Mouse (Mus musculus): Measurements from ENCODE around the gene Alad. TPM values are rescaled to one million over a fixed set of nuclear protein-coding genes. Genes with fewer than 3 reads are reported as not detected.
A peak's percentile ranks its signal among the peaks of the same experiment; 100 is the strongest.

Alad gene
- 114 and 123 TPM in 2 replicates for polyA plus RNA-seq (2016; fragmentation: Nextera tagmentation; extraction: Ambion mirVana)

DNA sequence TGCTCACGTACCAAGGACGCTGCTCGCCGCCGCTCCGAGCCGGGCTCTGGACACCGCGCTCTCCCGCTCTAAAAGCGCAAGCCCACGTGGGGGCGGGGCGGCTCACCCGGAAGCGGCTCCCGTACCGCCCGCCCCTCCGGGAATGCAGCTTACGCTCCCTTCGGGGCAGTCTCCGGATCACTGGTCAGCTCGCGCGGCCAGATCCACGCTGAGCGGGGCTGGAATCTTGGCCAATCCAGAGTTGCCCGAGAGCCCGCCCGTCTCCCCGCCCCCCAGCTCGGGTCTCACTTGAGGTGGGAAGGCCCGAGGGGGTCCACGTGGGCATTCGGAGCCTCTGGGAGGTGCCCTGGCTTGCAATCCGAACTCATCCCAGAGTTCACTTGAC is at the start of gene Alad:
Gene Alad (minus strand): TSS at position 70 of the 385 bp plus-strand sequence.
- H3K9me3 ChIP-seq = no peaks in the 10 kb centered on the region
- H3K4me3 ChIP-seq = peak within 1 kb of the TSS; percentile 77
- peaks cover 17% of the 10 kb centered on the region for H3K36me3 ChIP-seq
- H3K4me1 ChIP-seq (replicated peaks) = peaks cover 55% of the 10 kb centered on the region
- no peaks in the 10 kb centered on the region for H3K27me3 ChIP-seq (ENCODE audit: insufficient read depth, poor library complexity, severe bottlenecking)
- H3K27ac ChIP-seq = peak within 1 kb of the TSS; percentile 92
- under 1% methylated on average over 37 of the region's 37 CpGs for WGBS
- peak; percentile 88 for DNase-seq (ENCODE audit: low spot score)

DNA sequence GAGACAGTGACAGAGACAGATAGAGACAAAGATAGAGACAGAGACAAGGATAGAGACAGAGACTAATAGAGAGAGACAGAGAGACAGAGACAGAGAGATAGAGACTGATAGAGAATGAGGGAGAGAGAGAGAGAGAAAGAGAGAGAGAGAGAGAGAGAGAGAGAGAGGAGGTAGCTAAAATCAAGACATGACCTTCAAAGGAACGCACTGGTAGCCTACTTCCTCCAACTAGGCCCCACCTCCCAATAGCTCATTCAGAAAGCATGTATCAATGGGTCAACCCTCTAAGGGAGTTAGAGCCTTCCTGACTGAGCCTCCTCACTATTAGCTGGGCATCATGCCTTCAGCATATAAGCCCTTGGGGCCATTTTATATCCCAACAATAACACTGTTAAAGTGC is 48.6 kb upstream of the Alad start:
- no peaks in the 10 kb centered on the region for H3K36me3 ChIP-seq
- H3K27ac ChIP-seq = no peak overlapping the region
- no peak for DNase-seq (ENCODE audit: low spot score)
- H3K9me3 ChIP-seq = no peaks in the 10 kb centered on the region
- 88% methylated on average over 1 of the region's 1 CpGs for WGBS
- no peak overlapping the region for H3K4me3 ChIP-seq
- H3K4me1 ChIP-seq (replicated peaks) = peaks cover 4% of the 10 kb centered on the region; the same call in 1 of the 2 replicates
- no peaks in the 10 kb centered on the region for H3K27me3 ChIP-seq (ENCODE audit: insufficient read depth, poor library complexity, severe bottlenecking)

DNA sequence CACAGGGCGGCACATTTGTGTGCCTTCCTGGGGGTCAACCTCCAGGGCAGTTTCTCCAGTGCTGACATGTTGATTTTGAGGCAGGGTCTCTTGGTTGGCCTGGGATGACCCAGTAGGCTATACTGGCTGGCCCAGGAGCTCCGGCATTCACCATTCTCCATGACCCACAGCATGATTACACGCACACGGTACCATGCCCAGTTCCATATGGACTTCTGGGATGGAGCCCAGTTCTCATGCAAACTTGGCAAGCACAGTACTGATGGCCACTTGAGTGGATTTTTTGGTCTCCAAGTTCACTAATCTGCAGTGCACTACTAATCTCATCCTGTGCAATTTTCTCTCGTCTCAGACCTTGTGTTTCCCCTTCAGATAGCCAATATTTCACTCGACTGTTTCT is 48.0 kb upstream of the Alad start:
- Histone ChIP-seq H3K27ac (no peak overlapping the region), H3K27me3 (ENCODE audit: insufficient read depth, poor library complexity, severe bottlenecking) (no peaks in the 10 kb centered on the region), H3K36me3 (no peaks in the 10 kb centered on the region), H3K4me3 (no peak overlapping the region), H3K4me1 (replicated peaks) (peaks cover 4% of the 10 kb centered on the region; the same call in 1 of the 2 replicates), H3K9me3 (no peaks in the 10 kb centered on the region)
- WGBS = 91% methylated on average over 6 of the region's 6 CpGs
- no peak for DNase-seq (ENCODE audit: low spot score)

DNA sequence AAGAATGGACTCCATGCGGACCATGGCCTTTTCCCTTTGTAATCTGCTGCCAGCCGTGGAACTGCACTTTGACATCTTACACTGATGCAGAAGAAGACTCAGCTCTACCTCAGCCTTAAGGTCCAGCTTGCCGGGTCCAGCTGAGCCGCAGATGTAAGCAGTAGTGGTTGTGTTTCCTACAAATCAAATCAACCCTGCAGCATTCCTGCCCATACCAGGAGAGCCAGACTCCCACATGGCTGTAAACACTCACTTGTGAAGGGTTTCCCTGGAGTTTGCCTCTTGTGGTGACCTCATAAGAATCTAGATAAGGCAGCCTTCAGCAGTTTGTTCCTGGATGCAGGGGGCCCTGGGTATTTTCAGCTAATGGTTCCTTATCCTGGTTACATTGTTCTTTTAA is 46.8 kb upstream of the Alad start:
- 89% methylated on average over 4 of the region's 4 CpGs for WGBS
- no peak for DNase-seq (ENCODE audit: low spot score)

DNA sequence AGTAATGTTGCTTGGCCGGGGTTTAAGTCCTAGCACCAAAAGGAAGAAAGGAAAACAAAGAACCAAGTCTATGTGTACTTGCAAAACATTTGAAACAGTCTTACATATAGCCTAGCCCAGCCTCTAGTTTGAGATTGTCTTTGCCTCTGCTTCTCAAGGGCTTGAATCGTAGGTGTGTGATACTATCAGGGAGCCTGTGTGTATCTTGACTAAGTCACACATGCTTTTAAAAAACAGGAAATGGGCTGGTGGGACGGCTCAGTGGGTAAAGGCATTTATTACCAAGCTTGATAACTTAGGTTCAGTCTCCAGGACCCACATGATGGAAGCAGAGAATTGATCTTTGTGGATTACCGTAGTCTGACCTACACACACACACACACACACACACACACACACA is 42.3 kb upstream of the Alad start:
- 85% methylated on average over 4 of the region's 4 CpGs for WGBS
- no peaks in the 10 kb centered on the region for H3K9me3 ChIP-seq

More for the DNA sequence above, 46.8 kb upstream of the Alad start:
- Histone ChIP-seq H3K9me3 (no peaks in the 10 kb centered on the region), H3K36me3 (no peaks in the 10 kb centered on the region), H3K4me3 (no peak overlapping the region), H3K27ac (no peak overlapping the region), H3K27me3 (ENCODE audit: insufficient read depth, poor library complexity, severe bottlenecking) (no peaks in the 10 kb centered on the region), H3K4me1 (replicated peaks) (peaks cover 7% of the 10 kb centered on the region; the same call in 1 of the 2 replicates)

DNA sequence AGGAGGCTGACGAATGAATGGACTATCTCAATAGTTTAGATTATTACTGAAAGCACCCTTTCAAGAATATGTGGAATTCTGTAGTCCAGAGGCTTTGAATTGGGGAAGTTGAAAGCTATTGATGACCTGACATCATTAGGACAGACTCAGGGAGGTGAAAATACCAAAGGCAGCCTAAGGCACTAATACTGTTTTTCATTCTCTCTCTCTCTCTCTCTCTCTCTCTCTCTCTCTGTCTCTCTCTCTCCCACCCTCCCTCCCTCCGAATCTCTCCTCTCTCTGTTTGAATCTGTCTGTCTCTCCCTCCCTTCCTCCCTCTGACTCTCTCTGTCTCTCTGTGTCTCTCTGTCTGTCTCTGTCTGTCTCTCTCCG is 41.9 kb upstream of the Alad start:
- H3K4me1 ChIP-seq (replicated peaks) = 0 out of 2 replicates have a peak, but pooled peaks cover 5% of the 10 kb centered on the region
- no peak overlapping the region for H3K4me3 ChIP-seq
- H3K36me3 ChIP-seq = no peaks in the 10 kb centered on the region
- no peak for DNase-seq (ENCODE audit: low spot score)
- H3K27ac ChIP-seq = peak overlapping the region; percentile 46
- H3K27me3 ChIP-seq (ENCODE audit: insufficient read depth, poor library complexity, severe bottlenecking) = no peaks in the 10 kb centered on the region
- H3K9me3 ChIP-seq = no peaks in the 10 kb centered on the region
- 69% methylated on average over 3 of the region's 3 CpGs for WGBS

More for the DNA sequence above, 42.3 kb upstream of the Alad start:
- peak overlapping the region; percentile 46; the same call in 1 of the 2 replicates for H3K27ac ChIP-seq
- DNase-seq (ENCODE audit: low spot score) = no peak
- 0 out of 2 replicates have a peak, but pooled peaks cover 5% of the 10 kb centered on the region for H3K4me1 ChIP-seq (replicated peaks)
- H3K36me3 ChIP-seq = no peaks in the 10 kb centered on the region
- no peak overlapping the region for H3K4me3 ChIP-seq
- H3K27me3 ChIP-seq (ENCODE audit: insufficient read depth, poor library complexity, severe bottlenecking) = no peaks in the 10 kb centered on the region

DNA sequence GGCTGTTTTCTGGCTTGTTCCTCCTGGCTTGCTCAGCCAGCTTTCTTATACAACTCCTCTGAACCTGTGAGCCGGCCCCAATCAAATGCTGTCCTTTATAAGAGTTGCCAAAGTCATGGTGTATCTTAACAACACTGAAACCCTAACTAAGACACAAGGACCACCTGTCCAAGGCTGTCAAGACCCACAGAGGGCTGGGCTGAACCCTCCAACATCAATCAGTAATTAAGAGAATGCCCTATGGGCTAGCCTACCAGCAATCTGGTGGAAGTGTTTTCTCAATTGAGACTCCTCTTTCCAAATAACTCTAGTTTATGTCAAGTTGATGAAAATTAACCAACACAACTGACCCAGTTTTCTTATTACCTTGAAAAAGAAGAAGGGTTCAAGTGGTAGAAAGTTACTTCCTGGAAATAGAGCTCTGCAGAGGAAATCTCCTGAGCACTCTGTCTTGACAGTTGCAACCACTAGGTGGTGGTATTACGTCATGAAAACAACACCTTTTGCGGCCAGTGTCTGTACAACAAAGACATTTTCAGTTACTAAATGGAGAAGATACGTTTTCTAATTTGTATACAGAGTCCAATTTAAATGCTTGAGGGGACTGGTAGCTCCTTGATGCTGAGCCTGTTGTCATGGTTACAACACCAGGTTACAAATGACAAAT is 41.4 kb upstream of the Alad start:
- H3K36me3 ChIP-seq = no peaks in the 10 kb centered on the region
- H3K9me3 ChIP-seq = no peaks in the 10 kb centered on the region
- 26% methylated on average over 4 of the region's 4 CpGs for WGBS
- peak overlapping the region; percentile 46 for H3K27ac ChIP-seq
- H3K27me3 ChIP-seq (ENCODE audit: insufficient read depth, poor library complexity, severe bottlenecking) = no peaks in the 10 kb centered on the region
- H3K4me1 ChIP-seq (replicated peaks) = 0 out of 2 replicates have a peak, but pooled peaks cover 5% of the 10 kb centered on the region
- DNase-seq (ENCODE audit: low spot score) = peak; percentile 62
- H3K4me3 ChIP-seq = no peak overlapping the region

DNA sequence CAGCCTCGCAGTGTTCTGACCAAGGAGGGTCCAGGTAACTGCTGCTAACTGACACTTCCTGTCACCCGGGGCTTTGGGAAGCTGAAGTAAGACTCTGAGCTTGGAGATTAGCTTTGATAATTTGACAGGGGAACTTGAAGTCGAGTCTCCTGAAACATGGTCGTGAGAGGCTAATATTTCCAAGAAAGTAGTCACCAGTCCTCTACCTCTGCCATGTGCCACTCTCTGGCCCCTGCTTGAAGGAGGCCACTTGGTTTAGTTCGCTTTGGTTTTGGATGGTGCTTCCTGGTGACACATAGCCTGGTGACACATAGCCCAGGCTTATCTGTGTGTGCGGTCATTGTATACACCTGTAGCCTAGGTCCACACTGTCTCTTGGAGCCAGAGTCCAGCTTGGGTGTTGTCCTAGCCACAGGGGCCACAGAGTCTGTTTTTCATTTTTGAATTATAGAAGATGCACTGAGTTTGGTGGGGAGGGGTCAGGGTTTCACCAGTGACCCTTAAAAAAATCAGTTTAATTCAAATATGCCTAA is 40.1 kb upstream of the Alad start, which contains the start of gene Rgs3:
Gene Rgs3 (plus strand): TSS at position 51 of the 533 bp plus-strand sequence.
- H3K27me3 ChIP-seq (ENCODE audit: insufficient read depth, poor library complexity, severe bottlenecking) = no peaks in the 10 kb centered on the region
- no peak within 1 kb of the TSS for H3K27ac ChIP-seq
- DNase-seq (ENCODE audit: low spot score) = no peak
- H3K4me1 ChIP-seq (replicated peaks) = 0 out of 2 replicates have a peak, but pooled peaks cover 5% of the 10 kb centered on the region
- H3K4me3 ChIP-seq = no peak within 1 kb of the TSS
- no peaks in the 10 kb centered on the region for H3K9me3 ChIP-seq
- no peaks in the 10 kb centered on the region for H3K36me3 ChIP-seq
- 69% methylated on average over 6 of the region's 6 CpGs for WGBS

DNA sequence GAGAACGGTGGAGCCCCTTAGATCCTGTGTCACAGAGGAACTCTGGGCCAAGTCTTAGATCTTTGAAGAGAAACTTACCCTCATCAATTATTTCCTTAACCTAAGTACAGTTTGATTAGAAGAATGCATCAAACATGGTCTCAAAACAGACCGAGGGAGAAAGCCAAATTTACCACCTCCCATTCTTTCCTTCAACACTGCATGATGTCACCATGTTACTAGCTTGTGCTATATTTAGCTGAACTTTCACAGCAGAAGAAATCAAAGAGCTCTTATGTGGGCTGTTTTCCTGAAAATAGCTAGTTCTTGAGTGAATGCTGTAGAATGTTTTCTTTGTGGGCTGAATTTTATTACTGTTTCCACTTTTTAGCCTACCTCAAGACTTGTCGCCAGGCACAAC is 37.7 kb upstream of the Alad start:
- no peak for DNase-seq (ENCODE audit: low spot score)
- Histone ChIP-seq H3K9me3 (no peaks in the 10 kb centered on the region), H3K36me3 (no peaks in the 10 kb centered on the region), H3K4me3 (no peak overlapping the region), H3K27me3 (ENCODE audit: insufficient read depth, poor library complexity, severe bottlenecking) (no peaks in the 10 kb centered on the region), H3K27ac (no peak overlapping the region), H3K4me1 (replicated peaks) (0 out of 2 replicates have a peak, but pooled peaks cover 5% of the 10 kb centered on the region)
- 82% methylated on average over 3 of the region's 3 CpGs for WGBS

DNA sequence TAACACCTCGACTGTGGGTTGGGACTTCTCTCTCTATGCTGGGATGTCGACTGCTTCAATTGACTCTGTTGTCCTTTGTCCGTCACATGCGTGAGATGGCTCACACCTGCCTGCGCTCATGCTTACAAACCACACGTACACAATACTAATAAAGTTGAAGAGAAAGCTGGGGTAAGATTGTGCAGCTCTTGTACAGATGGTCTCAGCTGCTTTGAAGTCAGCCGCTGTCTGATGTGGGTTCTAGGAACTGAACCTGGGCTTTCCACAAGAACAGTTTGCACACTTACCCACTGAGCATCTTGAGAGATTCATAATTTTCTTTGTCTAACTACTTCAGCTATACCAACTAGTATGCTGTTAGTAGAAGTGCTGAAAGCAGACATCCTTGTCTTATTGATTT is 32.2 kb upstream of the Alad start:
- H3K27ac ChIP-seq = no peak overlapping the region
- 87% methylated on average over 7 of the region's 7 CpGs for WGBS
- H3K27me3 ChIP-seq (ENCODE audit: insufficient read depth, poor library complexity, severe bottlenecking) = no peaks in the 10 kb centered on the region

DNA sequence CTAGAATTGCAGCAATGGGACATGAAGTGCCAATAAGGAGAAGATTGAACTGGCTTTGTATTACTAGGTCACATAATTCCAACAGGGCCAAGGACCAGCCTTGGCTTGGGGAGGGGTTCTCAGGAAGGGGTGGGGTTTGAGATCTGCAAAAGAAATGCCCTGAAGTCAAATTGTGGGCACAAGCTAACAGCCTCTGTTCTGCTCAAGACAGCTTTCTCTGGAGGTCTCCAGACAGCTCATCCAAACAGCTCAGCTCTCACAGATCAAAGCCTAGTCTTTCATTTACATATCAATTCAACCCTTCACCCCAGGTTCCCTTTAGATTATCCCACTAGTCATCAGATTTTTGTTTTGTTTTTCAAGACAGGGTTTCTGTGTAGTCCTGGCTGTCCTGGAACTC is 25.1 kb upstream of the Alad start:
- DNase-seq (ENCODE audit: low spot score) = no peak
- no peak overlapping the region for H3K27ac ChIP-seq
- H3K27me3 ChIP-seq (ENCODE audit: insufficient read depth, poor library complexity, severe bottlenecking) = no peaks in the 10 kb centered on the region
- no peak overlapping the region for H3K4me3 ChIP-seq
- no peaks in the 10 kb centered on the region for H3K9me3 ChIP-seq
- H3K4me1 ChIP-seq (replicated peaks) = no peaks in the 10 kb centered on the region
- H3K36me3 ChIP-seq = no peaks in the 10 kb centered on the region

More for the DNA sequence above, 32.2 kb upstream of the Alad start:
- no peak for DNase-seq (ENCODE audit: low spot score)
- Histone ChIP-seq H3K4me1 (replicated peaks) (no peaks in the 10 kb centered on the region), H3K36me3 (no peaks in the 10 kb centered on the region), H3K9me3 (no peaks in the 10 kb centered on the region), H3K4me3 (no peak overlapping the region)

DNA sequence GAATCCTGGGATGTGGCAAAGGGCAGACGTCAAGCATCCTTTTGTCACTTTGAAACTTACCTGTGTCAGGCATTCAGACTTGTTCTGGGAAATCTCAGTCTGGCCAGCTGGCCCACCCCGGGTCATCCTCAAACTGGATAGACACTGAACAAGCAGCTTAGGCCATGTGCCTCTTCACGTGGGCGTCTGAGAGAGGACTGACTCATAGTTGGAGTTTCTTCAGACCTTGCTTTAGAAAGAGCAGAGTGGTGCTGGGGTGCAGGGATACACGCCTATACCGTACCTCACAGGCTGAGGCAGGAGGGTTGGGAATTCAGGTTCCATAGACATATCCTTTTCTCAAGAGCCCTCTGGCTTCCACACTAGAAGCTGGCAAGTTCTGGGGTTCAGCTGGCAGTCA is 24.1 kb upstream of the Alad start:
- H3K4me3 ChIP-seq = no peak overlapping the region
- no peak for DNase-seq (ENCODE audit: low spot score)
- H3K27ac ChIP-seq = no peak overlapping the region
- no peaks in the 10 kb centered on the region for H3K36me3 ChIP-seq
- no peaks in the 10 kb centered on the region for H3K4me1 ChIP-seq (replicated peaks)
- 85% methylated on average over 6 of the region's 6 CpGs for WGBS
- H3K9me3 ChIP-seq = no peaks in the 10 kb centered on the region
- no peaks in the 10 kb centered on the region for H3K27me3 ChIP-seq (ENCODE audit: insufficient read depth, poor library complexity, severe bottlenecking)

DNA sequence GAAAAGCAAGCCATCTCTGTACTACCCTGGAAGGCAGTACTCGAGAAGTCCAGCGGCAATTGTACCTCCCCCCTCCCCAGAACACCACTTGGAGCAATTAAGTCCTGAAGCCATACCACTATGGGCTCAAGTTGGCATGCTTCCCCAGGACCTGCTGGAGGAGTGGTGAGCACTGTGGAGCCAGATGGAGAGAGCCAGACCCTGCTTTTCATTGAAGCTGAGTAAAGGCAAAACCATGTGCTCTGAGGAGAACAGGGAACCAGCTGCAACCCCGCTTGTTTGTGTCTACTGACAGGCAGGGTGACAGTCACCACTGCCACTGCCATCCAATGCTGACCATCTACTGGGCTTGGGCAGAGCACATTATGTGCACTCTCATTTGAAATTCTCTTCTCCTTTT is 22.1 kb upstream of the Alad start:
- 84% methylated on average over 3 of the region's 3 CpGs for WGBS
- DNase-seq (ENCODE audit: low spot score) = no peak

More for the DNA sequence above, 22.1 kb upstream of the Alad start:
- H3K27me3 ChIP-seq (ENCODE audit: insufficient read depth, poor library complexity, severe bottlenecking) = no peaks in the 10 kb centered on the region
- no peaks in the 10 kb centered on the region for H3K4me1 ChIP-seq (replicated peaks)
- H3K36me3 ChIP-seq = no peaks in the 10 kb centered on the region
- H3K9me3 ChIP-seq = no peaks in the 10 kb centered on the region
- no peak overlapping the region for H3K4me3 ChIP-seq
- no peak overlapping the region for H3K27ac ChIP-seq

Data from hindbrain, embryonic 10.5 days (tissue).